Mouse (Mus musculus): ENCODE data around the gene Sectm1a. TPM values are rescaled to one million over a fixed set of nuclear protein-coding genes. Genes with fewer than 3 reads are reported as not detected.

The Sectm1a gene
- polyA plus RNA-seq (2015; fragmentation: Nextera tagmentation; extraction: Ambion mirVana), result 0.26 and 0.52 TPM in 2 replicates

GRCm38 (mm10) chr11:121081120-121081519, at the start of gene Sectm1a:
Gene Sectm1a, minus strand, starts transcription at chr11:121081220.
- no peaks in the 10 kb centered on the region for H3K27me3 ChIP-seq
- H3K27ac ChIP-seq, result no peak within 1 kb of the TSS
- H3K4me2 ChIP-seq, result no peak within 1 kb of the TSS
- no peak within 1 kb of the TSS for H3K9ac ChIP-seq
- H3K4me3 ChIP-seq, result no peak within 1 kb of the TSS
- H3K9me3 ChIP-seq, result no peaks in the 10 kb centered on the region
- no peak for ATAC-seq (ENCODE audit: insufficient number of reproducible peaks, insufficient read depth, low FRiP score, low TSS enrichment, low read depth)
- 67% methylated on average over 3 of the region's 3 CpGs for WGBS
- H3K36me3 ChIP-seq, result no peaks in the 10 kb centered on the region
- H3K4me1 ChIP-seq, result 0 out of 2 replicates have a peak, but pooled peaks cover 4% of the 10 kb centered on the region

GRCm38 (mm10) chr11:121129616-121130015, 48.6 kb upstream of the Sectm1a start:
- ATAC-seq (ENCODE audit: insufficient number of reproducible peaks, insufficient read depth, low FRiP score, low TSS enrichment, low read depth), result no peak
- H3K4me3 ChIP-seq, result no peak overlapping the region
- H3K9me3 ChIP-seq, result no peaks in the 10 kb centered on the region
- no peak overlapping the region for H3K4me2 ChIP-seq
- H3K27me3 ChIP-seq, result no peaks in the 10 kb centered on the region
- no peak overlapping the region for H3K27ac ChIP-seq
- WGBS, result 48% methylated on average over 1 of the region's 1 CpGs
- H3K4me1 ChIP-seq, result no peaks in the 10 kb centered on the region
- H3K36me3 ChIP-seq, result no peaks in the 10 kb centered on the region
- no peak overlapping the region for H3K9ac ChIP-seq

- Histone ChIP-seq H3K4me1 (no peaks in the 10 kb centered on the region), H3K27ac (no peak overlapping the region), H3K27me3 (no peaks in the 10 kb centered on the region), H3K9me3 (no peaks in the 10 kb centered on the region), H3K36me3 (no peaks in the 10 kb centered on the region), H3K9ac (no peak overlapping the region), H3K4me2 (no peak overlapping the region), H3K4me3 (no peak overlapping the region)
- WGBS, result 86% methylated on average over 3 of the region's 3 CpGs
- ATAC-seq (ENCODE audit: insufficient number of reproducible peaks, insufficient read depth, low FRiP score, low TSS enrichment, low read depth), result no peak
Observed at GRCm38 (mm10) chr11:121127441-121127840, 46.4 kb upstream of the Sectm1a start.

GRCm38 (mm10) chr11:121126395-121126794, 45.4 kb upstream of the Sectm1a start:
- H3K4me2 ChIP-seq, result no peak overlapping the region
- no peaks in the 10 kb centered on the region for H3K4me1 ChIP-seq
- no peak overlapping the region for H3K27ac ChIP-seq
- no peak for ATAC-seq (ENCODE audit: insufficient number of reproducible peaks, insufficient read depth, low FRiP score, low TSS enrichment, low read depth)
- H3K9me3 ChIP-seq, result no peaks in the 10 kb centered on the region
- H3K27me3 ChIP-seq, result no peaks in the 10 kb centered on the region
- H3K36me3 ChIP-seq, result no peaks in the 10 kb centered on the region
- H3K9ac ChIP-seq, result no peak overlapping the region
- H3K4me3 ChIP-seq, result no peak overlapping the region
- 83% methylated on average over 1 of the region's 1 CpGs for WGBS

- 88% methylated on average over 3 of the region's 3 CpGs for WGBS
- H3K9me3 ChIP-seq, result no peaks in the 10 kb centered on the region
- H3K36me3 ChIP-seq, result no peaks in the 10 kb centered on the region
- no peak for ATAC-seq (ENCODE audit: insufficient number of reproducible peaks, insufficient read depth, low FRiP score, low TSS enrichment, low read depth)
- H3K9ac ChIP-seq, result no peak overlapping the region
- no peaks in the 10 kb centered on the region for H3K4me1 ChIP-seq
- no peaks in the 10 kb centered on the region for H3K27me3 ChIP-seq
- no peak overlapping the region for H3K4me3 ChIP-seq
- H3K4me2 ChIP-seq, result no peak overlapping the region
- H3K27ac ChIP-seq, result no peak overlapping the region
Observed at GRCm38 (mm10) chr11:121125522-121126172, 44.6 kb upstream of the Sectm1a start.

GRCm38 (mm10) chr11:121123438-121123837, 42.4 kb upstream of the Sectm1a start:
- Histone ChIP-seq H3K9ac (no peak overlapping the region), H3K4me3 (no peak overlapping the region), H3K9me3 (no peaks in the 10 kb centered on the region), H3K27ac (no peak overlapping the region), H3K4me2 (no peak overlapping the region), H3K36me3 (no peaks in the 10 kb centered on the region), H3K4me1 (no peaks in the 10 kb centered on the region), H3K27me3 (no peaks in the 10 kb centered on the region)
- 77% methylated on average over 4 of the region's 4 CpGs for WGBS
- ATAC-seq (ENCODE audit: insufficient number of reproducible peaks, insufficient read depth, low FRiP score, low TSS enrichment, low read depth), result no peak

GRCm38 (mm10) chr11:121122024-121122670, 41.1 kb upstream of the Sectm1a start:
- no peak overlapping the region for H3K4me2 ChIP-seq
- 80% methylated on average over 2 of the region's 2 CpGs for WGBS
- H3K36me3 ChIP-seq, result no peaks in the 10 kb centered on the region
- no peaks in the 10 kb centered on the region for H3K4me1 ChIP-seq
- H3K9ac ChIP-seq, result no peak overlapping the region
- H3K27me3 ChIP-seq, result no peaks in the 10 kb centered on the region
- no peak overlapping the region for H3K27ac ChIP-seq
- H3K4me3 ChIP-seq, result no peak overlapping the region
- no peak for ATAC-seq (ENCODE audit: insufficient number of reproducible peaks, insufficient read depth, low FRiP score, low TSS enrichment, low read depth)
- no peaks in the 10 kb centered on the region for H3K9me3 ChIP-seq

GRCm38 (mm10) chr11:121121151-121121550, 40.1 kb upstream of the Sectm1a start:
- Histone ChIP-seq H3K9ac (no peak overlapping the region), H3K4me3 (no peak overlapping the region), H3K9me3 (no peaks in the 10 kb centered on the region), H3K4me1 (no peaks in the 10 kb centered on the region), H3K27ac (no peak overlapping the region), H3K4me2 (no peak overlapping the region), H3K27me3 (no peaks in the 10 kb centered on the region), H3K36me3 (no peaks in the 10 kb centered on the region)
- ATAC-seq (ENCODE audit: insufficient number of reproducible peaks, insufficient read depth, low FRiP score, low TSS enrichment, low read depth), result no peak
- 81% methylated on average over 3 of the region's 3 CpGs for WGBS

- WGBS, result 82% methylated on average over 3 of the region's 3 CpGs
- no peaks in the 10 kb centered on the region for H3K36me3 ChIP-seq
- H3K4me2 ChIP-seq, result no peak within 1 kb of the TSS
- no peak within 1 kb of the TSS for H3K4me3 ChIP-seq
- no peaks in the 10 kb centered on the region for H3K4me1 ChIP-seq
- H3K27me3 ChIP-seq, result no peaks in the 10 kb centered on the region
- H3K9ac ChIP-seq, result no peak within 1 kb of the TSS
- no peaks in the 10 kb centered on the region for H3K9me3 ChIP-seq
- no peak within 1 kb of the TSS for H3K27ac ChIP-seq
- no peak for ATAC-seq (ENCODE audit: insufficient number of reproducible peaks, insufficient read depth, low FRiP score, low TSS enrichment, low read depth)
Observed at GRCm38 (mm10) chr11:121118577-121118976, 37.6 kb upstream of the Sectm1a start, which contains the start of gene Tex19.2. Gene Tex19.2, minus strand, starts transcription at chr11:121118677.

- Histone ChIP-seq H3K9ac (no peak overlapping the region), H3K9me3 (no peaks in the 10 kb centered on the region), H3K4me2 (no peak overlapping the region), H3K4me1 (no peaks in the 10 kb centered on the region), H3K4me3 (no peak overlapping the region), H3K27ac (no peak overlapping the region), H3K27me3 (no peaks in the 10 kb centered on the region), H3K36me3 (no peaks in the 10 kb centered on the region)
- 93% methylated on average over 18 of the region's 18 CpGs for WGBS
- ATAC-seq (ENCODE audit: insufficient number of reproducible peaks, insufficient read depth, low FRiP score, low TSS enrichment, low read depth), result no peak
Observed at GRCm38 (mm10) chr11:121118106-121118505, 37.1 kb upstream of the Sectm1a start.

GRCm38 (mm10) chr11:121112091-121112775, 31.2 kb upstream of the Sectm1a start:
- Histone ChIP-seq H3K9ac (no peak overlapping the region), H3K27ac (no peak overlapping the region), H3K4me2 (no peak overlapping the region), H3K4me1 (no peaks in the 10 kb centered on the region), H3K4me3 (no peak overlapping the region), H3K36me3 (no peaks in the 10 kb centered on the region), H3K27me3 (no peaks in the 10 kb centered on the region), H3K9me3 (no peaks in the 10 kb centered on the region)
- no peak for ATAC-seq (ENCODE audit: insufficient number of reproducible peaks, insufficient read depth, low FRiP score, low TSS enrichment, low read depth)
- 80% methylated on average over 5 of the region's 5 CpGs for WGBS

GRCm38 (mm10) chr11:121111601-121112000, 30.6 kb upstream of the Sectm1a start:
- Histone ChIP-seq H3K4me1 (no peaks in the 10 kb centered on the region), H3K9me3 (no peaks in the 10 kb centered on the region), H3K4me2 (no peak overlapping the region), H3K4me3 (no peak overlapping the region), H3K9ac (no peak overlapping the region), H3K27me3 (no peaks in the 10 kb centered on the region), H3K27ac (no peak overlapping the region), H3K36me3 (no peaks in the 10 kb centered on the region)
- no peak for ATAC-seq (ENCODE audit: insufficient number of reproducible peaks, insufficient read depth, low FRiP score, low TSS enrichment, low read depth)
- WGBS, result 83% methylated on average over 1 of the region's 1 CpGs
